Mouse (Mus musculus): Measurements from ENCODE around the gene Zfp770. TPM values are rescaled to one million over a fixed set of nuclear protein-coding genes. Genes with fewer than 3 reads are reported as not detected.

The Zfp770 gene
- polyA plus RNA-seq, 1 experiment from 2014 or later: 4.8 TPM

Small RNAs within 50 kb of the gene (microRNA-seq; reads per million reads assigned to microRNA genes)
- not detected for gene Mir7002

Other genes starting within 250 kb of the Zfp770 start
- 2.2 and 2.6 TPM in 2 replicates for gene Gjd2, start 187.8 kb downstream of the Zfp770 start, polyA plus RNA-seq (2016; fragmentation: Nextera tagmentation; extraction: Ambion mirVana)
- 2.7 and 6.4 TPM in 2 replicates for gene Actc1, start 147.9 kb downstream of the Zfp770 start, polyA plus RNA-seq (2016; fragmentation: Nextera tagmentation; extraction: Ambion mirVana)
- 58.9 and 71.2 TPM in 2 replicates for gene Aqr, start 14.4 kb downstream of the Zfp770 start, polyA plus RNA-seq (2016; fragmentation: Nextera tagmentation; extraction: Ambion mirVana)

All from forebrain, embryonic 12.5 days (tissue).